Mouse (Mus musculus) spleen, adult 2 months (tissue): ENCODE measurements at regions not wholly inside any gene's neighbourhood (a gene's known extent, or its start where the extent isn't known, plus 50 kb on each side); places are given as distances from the start of the nearest gene placed in this dataset.

Source experiments
- DNase-seq, 2 experiments: peaks; one replicate each; pipeline versions ENCODE4 v3.0.0 to v3.0.0-alpha.2; 2012 to 2021; ENCODE audit warnings: low spot score in 2 of 2, low read depth in 1 of 2
- H3K27ac ChIP-seq: fragments of 200-500 bp; 2 replicates; pipeline ENCODE4 v1.5.1; 2012; ENCODE audit warnings: low read length, inconsistent platforms; ENCODE audit not compliant: insufficient read depth
- H3K27me3 ChIP-seq: fragments of 200-500 bp; 2 replicates; pipeline ENCODE4 v1.6.1; 2012; ENCODE audit warnings: mild to moderate bottlenecking, moderate library complexity, low read length, inconsistent platforms; ENCODE audit not compliant: control insufficient read depth, insufficient read depth
- H3K36me3 ChIP-seq: fragments of 200-500 bp; 2 replicates; pipeline ENCODE4 v1.6.1; 2012; ENCODE audit warnings: mild to moderate bottlenecking, low read length, inconsistent platforms; ENCODE audit not compliant: control insufficient read depth, insufficient read depth
- H3K4me1 ChIP-seq: fragments of 200-500 bp; 2 replicates; pipeline ENCODE4 v1.6.1; 2011; ENCODE audit warnings: inconsistent platforms; ENCODE audit not compliant: control insufficient read depth, insufficient read depth, insufficient read length
- H3K4me3 ChIP-seq: fragments of 200-500 bp; 2 replicates; pipeline ENCODE4 v1.5.1; 2011; ENCODE audit warnings: mild to moderate bottlenecking, inconsistent platforms; ENCODE audit not compliant: insufficient read depth, insufficient read length; ENCODE audit errors: extremely low read depth
- CTCF ChIP-seq: fragments of 200-500 bp; IDR thresholded peaks from 2 replicates; pipeline ENCODE4 v1.5.1; 2011; ENCODE audit warnings: mild to moderate bottlenecking, inconsistent platforms; ENCODE audit not compliant: insufficient read depth, insufficient read length, insufficient replicate concordance; ENCODE audit errors: extremely low read depth
- POLR2A ChIP-seq: fragments of 200-500 bp; IDR thresholded peaks from 2 replicates; pipeline ENCODE4 v1.6.1; 2011; ENCODE audit warnings: low read depth, low read length, inconsistent platforms
- WGBS: fragments of 180-500 bp; shearing (Covaris S2); methylation state at CpG from one replicate; pipeline ENCODE4 v1.1.7; 2018; 5-methylcytosine and 5-hydroxymethylcytosine counted together

GRCm38 (mm10) chr5:44383049-44383448, 156.6 kb upstream of the Tapt1 start:
- no peaks in the 10 kb centered on the region for H3K36me3 ChIP-seq
- no peak overlapping the region for H3K4me3 ChIP-seq
- no peaks in the 10 kb centered on the region for H3K4me1 ChIP-seq
- H3K27ac ChIP-seq, result no peak overlapping the region
- TF ChIP-seq POLR2A (no peak), CTCF (no peak)
- H3K27me3 ChIP-seq, result no peaks in the 10 kb centered on the region
- no peak for DNase-seq

- no peak for TF ChIP-seq POLR2A
- no peak for TF ChIP-seq CTCF
- DNase-seq, result no peak
- H3K4me1 ChIP-seq, result no peaks in the 10 kb centered on the region
- no peak overlapping the region for H3K4me3 ChIP-seq
- no peaks in the 10 kb centered on the region for H3K27me3 ChIP-seq
- H3K36me3 ChIP-seq, result no peaks in the 10 kb centered on the region
- H3K27ac ChIP-seq, result no peak overlapping the region
- 58% methylated on average over 4 of the region's 4 CpGs for WGBS
Observed at GRCm38 (mm10) chr5:44370006-44370405, 143.6 kb upstream of the Tapt1 start.

GRCm38 (mm10) chr5:44352324-44352723, 125.9 kb upstream of the Tapt1 start:
- WGBS, result 89% methylated on average over 1 of the region's 1 CpGs
- Histone ChIP-seq H3K27ac (no peak overlapping the region), H3K4me3 (no peak overlapping the region)

GRCm38 (mm10) chr5:44341457-44342014, 115.1 kb upstream of the Tapt1 start:
- DNase-seq, result no peak
- H3K27me3 ChIP-seq, result no peaks in the 10 kb centered on the region
- WGBS, result 90% methylated on average over 2 of the region's 2 CpGs
- no peak overlapping the region for H3K27ac ChIP-seq
- H3K4me3 ChIP-seq, result no peak overlapping the region
- no peaks in the 10 kb centered on the region for H3K4me1 ChIP-seq
- H3K36me3 ChIP-seq, result no peaks in the 10 kb centered on the region
- no peak for TF ChIP-seq POLR2A
- TF ChIP-seq CTCF, result no peak

More at GRCm38 (mm10) chr5:44352324-44352723, 125.9 kb upstream of the Tapt1 start:
- TF ChIP-seq CTCF (no peak), POLR2A (no peak)
- DNase-seq, result no peak
- no peaks in the 10 kb centered on the region for H3K4me1 ChIP-seq
- H3K36me3 ChIP-seq, result no peaks in the 10 kb centered on the region
- no peaks in the 10 kb centered on the region for H3K27me3 ChIP-seq

- TF ChIP-seq POLR2A (no peak), CTCF (no peak)
- H3K4me3 ChIP-seq, result no peak overlapping the region
- H3K27ac ChIP-seq, result no peak overlapping the region
- 87% methylated on average over 4 of the region's 4 CpGs for WGBS
- no peaks in the 10 kb centered on the region for H3K27me3 ChIP-seq
- no peaks in the 10 kb centered on the region for H3K4me1 ChIP-seq
- no peak for DNase-seq
- H3K36me3 ChIP-seq, result no peaks in the 10 kb centered on the region
Observed at GRCm38 (mm10) chr5:44338662-44339061, 112.2 kb upstream of the Tapt1 start.

- DNase-seq, result no peak
Observed at GRCm38 (mm10) chr5:44335756-44336155, 109.3 kb upstream of the Tapt1 start.

GRCm38 (mm10) chr5:44319626-44320025, 93.2 kb upstream of the Tapt1 start:
- WGBS, result 92% methylated on average over 1 of the region's 1 CpGs

More at GRCm38 (mm10) chr5:44335756-44336155, 109.3 kb upstream of the Tapt1 start:
- no peak overlapping the region for H3K27ac ChIP-seq
- no peaks in the 10 kb centered on the region for H3K36me3 ChIP-seq
- H3K4me1 ChIP-seq, result no peaks in the 10 kb centered on the region
- no peaks in the 10 kb centered on the region for H3K27me3 ChIP-seq
- 95% methylated on average over 5 of the region's 5 CpGs for WGBS
- H3K4me3 ChIP-seq, result no peak overlapping the region
- no peak for TF ChIP-seq POLR2A
- TF ChIP-seq CTCF, result no peak

More at GRCm38 (mm10) chr5:44319626-44320025, 93.2 kb upstream of the Tapt1 start:
- no peak overlapping the region for H3K27ac ChIP-seq
- TF ChIP-seq CTCF (no peak), POLR2A (no peak)
- no peaks in the 10 kb centered on the region for H3K4me1 ChIP-seq
- DNase-seq, result no peak
- no peaks in the 10 kb centered on the region for H3K36me3 ChIP-seq
- H3K27me3 ChIP-seq, result no peaks in the 10 kb centered on the region
- no peak overlapping the region for H3K4me3 ChIP-seq
